Mouse (Mus musculus) E14TG2a.4 (cell line): ENCODE data around the gene Ptcd1.

Source experiments
- CTCF ChIP-seq: conservative IDR thresholded peaks from 2 replicates; pipeline ENCODE4 v1.5.1; 2014; ENCODE audit warnings: low read length
- NANOG ChIP-seq: IDR thresholded peaks from 2 replicates; pipeline ENCODE4 v1.6.1; 2014; ENCODE audit warnings: borderline replicate concordance, low read length, mixed read lengths
- POU5F1 ChIP-seq: IDR thresholded peaks from 2 replicates; pipeline ENCODE4 v1.6.1; 2014; ENCODE audit warnings: low read length, borderline replicate concordance

- TF ChIP-seq CTCF (no peak), POU5F1 (no peak), NANOG (no peak)
These were observed 50.6 kb downstream of the Ptcd1 start for GRCm38 (mm10) chr5:145116316-145116715.
